Mouse (Mus musculus) CH12.LX (cell line): ENCODE data around the gene Cldn9. TPM values are rescaled to one million over a fixed set of nuclear protein-coding genes. Genes with fewer than 3 reads are reported as not detected.

Source experiments
- DNase-seq: peaks from one replicate; pipeline ENCODE4 v3.0.0-alpha.2; 2013; ENCODE audit errors: extremely low read depth
- H3K27ac ChIP-seq: 2 replicates; pipeline ENCODE4 v1.5.1; 2012; ENCODE audit warnings: low read depth, mild to moderate bottlenecking, control low read depth, moderate library complexity; ENCODE audit not compliant: insufficient read depth
- H3K27me3 ChIP-seq: replicated peaks from 2 replicates; pipeline ENCODE3; 2012; ENCODE audit warnings: inconsistent platforms
- H3K36me3 ChIP-seq, 2 experiments: replicated peaks in 1 of 2; 2 replicates each; pipeline versions ENCODE3 to v1.6.1; 2012; ENCODE audit warnings: inconsistent platforms in 1 of 2, low read length in 1 of 2, mild to moderate bottlenecking in 1 of 2, mixed read lengths in 1 of 2, moderate library complexity in 1 of 2; ENCODE audit not compliant: control insufficient read depth in 1 of 2, insufficient read depth in 1 of 2
- H3K4me1 ChIP-seq, 2 experiments: 2 replicates each; pipeline ENCODE4 v1.6.1; 2012; ENCODE audit warnings: inconsistent platforms in 1 of 2, moderate library complexity in 1 of 2; ENCODE audit not compliant: insufficient read depth in 2 of 2, control insufficient read depth in 1 of 2
- H3K4me2 ChIP-seq: 2 replicates; pipeline ENCODE4 v1.6.1; 2012; ENCODE audit warnings: low read depth, mild to moderate bottlenecking, control low read depth; ENCODE audit not compliant: poor library complexity, insufficient read depth, severe bottlenecking
- H3K4me3 ChIP-seq, 3 experiments: fragments of 150-350 bp in 1 of 3; sonication (generic) in 1 of 3; replicated peaks in 1 of 3; 2 replicates each; pipeline versions ENCODE3 to v1.5.1; 2011 to 2012; ENCODE audit warnings: low read depth in 2 of 3, low read length in 2 of 3, mild to moderate bottlenecking in 2 of 3, moderate library complexity in 2 of 3, control low read depth in 1 of 3, improper control_type of control experiment in 1 of 3, inconsistent platforms in 1 of 3, mixed read lengths in 1 of 3; ENCODE audit not compliant: poor library complexity in 1 of 3
- H3K79me2 ChIP-seq: replicated peaks from 2 replicates; pipeline ENCODE4 v1.6.1; 2012; ENCODE audit warnings: mild to moderate bottlenecking, moderate library complexity; ENCODE audit not compliant: control insufficient read depth, poor library complexity, insufficient read depth, severe bottlenecking; ENCODE audit errors: extremely low read depth
- H3K9ac ChIP-seq: 2 replicates; pipeline ENCODE4 v1.6.1; 2012; ENCODE audit warnings: low read depth, mild to moderate bottlenecking, control low read depth, moderate library complexity; ENCODE audit not compliant: insufficient read depth
- H3K9me3 ChIP-seq: replicated peaks from 2 replicates; pipeline ENCODE3; 2012; ENCODE audit warnings: low read length, inconsistent platforms, mixed read lengths
- BHLHE40 ChIP-seq: IDR thresholded peaks from 2 replicates; pipeline ENCODE4 v1.6.1; 2011; ENCODE audit warnings: mild to moderate bottlenecking, low read depth, low read length, improper control_type of control experiment
- CHD1 ChIP-seq: IDR thresholded peaks from 2 replicates; pipeline ENCODE4 v1.6.1; 2012; ENCODE audit warnings: low read depth, low read length, improper control_type of control experiment, inconsistent platforms
- CTCF ChIP-seq, 2 experiments: IDR thresholded peaks in 1 of 2; conservative IDR thresholded peaks in 1 of 2; 2 replicates each; pipeline ENCODE4 v1.5.1; 2011 to 2012; ENCODE audit warnings: low read depth in 2 of 2, low read length in 2 of 2, improper control_type of control experiment in 1 of 2, inconsistent platforms in 1 of 2, mild to moderate bottlenecking in 1 of 2, moderate library complexity in 1 of 2
- E2F4 ChIP-seq: IDR thresholded peaks from 2 replicates; pipeline ENCODE4 v1.6.1; 2011; ENCODE audit warnings: low read depth, low read length, improper control_type of control experiment; ENCODE audit not compliant: insufficient replicate concordance
- ELF1 ChIP-seq: IDR thresholded peaks from 2 replicates; pipeline ENCODE4 v1.6.1; 2014; ENCODE audit warnings: low read depth, mild to moderate bottlenecking, inconsistent platforms, low read length, improper control_type of control experiment
- EP300 ChIP-seq: IDR thresholded peaks from 2 replicates; pipeline ENCODE4 v1.6.1; 2011; ENCODE audit warnings: low read length, improper control_type of control experiment
- ETS1 ChIP-seq: conservative IDR thresholded peaks from 2 replicates; pipeline ENCODE4 v1.6.1; 2012; ENCODE audit warnings: low read depth, mild to moderate bottlenecking, inconsistent platforms, low read length, improper control_type of control experiment, moderate library complexity
- GABPA ChIP-seq: IDR thresholded peaks from 2 replicates; pipeline ENCODE4 v1.6.1; 2012; ENCODE audit warnings: low read depth, low read length, improper control_type of control experiment, inconsistent platforms; ENCODE audit not compliant: insufficient replicate concordance
- HCFC1 ChIP-seq: IDR thresholded peaks from 2 replicates; pipeline ENCODE4 v1.6.1; 2012; ENCODE audit warnings: low read depth, mild to moderate bottlenecking, inconsistent platforms, low read length, improper control_type of control experiment
- IRF4 ChIP-seq: IDR thresholded peaks from 2 replicates; pipeline ENCODE4 v1.6.1; 2014; ENCODE audit warnings: low read depth, mild to moderate bottlenecking, inconsistent platforms, low read length, improper control_type of control experiment
- JUND ChIP-seq: conservative IDR thresholded peaks from 2 replicates; pipeline ENCODE4 v1.6.1; 2011; ENCODE audit warnings: low read depth, low read length, improper control_type of control experiment
- MXI1 ChIP-seq: IDR thresholded peaks from 2 replicates; pipeline ENCODE4 v1.6.1; 2011; ENCODE audit warnings: mild to moderate bottlenecking, low read depth, low read length, improper control_type of control experiment
- MYC ChIP-seq: IDR thresholded peaks from 2 replicates; pipeline ENCODE4 v1.6.1; 2011; ENCODE audit warnings: low read depth, mild to moderate bottlenecking, improper control_type of control experiment, low read length
- NRF1 ChIP-seq: IDR thresholded peaks from 2 replicates; pipeline ENCODE4 v1.6.1; 2014; ENCODE audit warnings: low read depth, mild to moderate bottlenecking, inconsistent platforms, low read length, improper control_type of control experiment, moderate library complexity
- POLR2A ChIP-seq: IDR thresholded peaks from 2 replicates; pipeline ENCODE4 v1.6.1; 2011; ENCODE audit warnings: low read depth, mild to moderate bottlenecking, improper control_type of control experiment, low read length
- RAD21 ChIP-seq: IDR thresholded peaks from 2 replicates; pipeline ENCODE4 v1.6.1; 2011; ENCODE audit warnings: low read depth, mild to moderate bottlenecking, low read length, improper control_type of control experiment, moderate library complexity
- RCOR1 ChIP-seq: conservative IDR thresholded peaks from 2 replicates; pipeline ENCODE4 v1.6.1; 2012; ENCODE audit warnings: low read depth, mild to moderate bottlenecking, inconsistent platforms, low read length, improper control_type of control experiment
- SIN3A ChIP-seq: IDR thresholded peaks from 2 replicates; pipeline ENCODE4 v1.6.1; 2012; ENCODE audit warnings: low read length, improper control_type of control experiment, inconsistent platforms
- SMC3 ChIP-seq: IDR thresholded peaks from 2 replicates; pipeline ENCODE4 v1.6.1; 2011; ENCODE audit warnings: low read depth, low read length, improper control_type of control experiment
- TBP ChIP-seq: conservative IDR thresholded peaks from 2 replicates; pipeline ENCODE4 v1.6.1; 2011; ENCODE audit warnings: low read depth, low read length, improper control_type of control experiment
- TCF12 ChIP-seq: IDR thresholded peaks from 2 replicates; pipeline ENCODE4 v1.6.1; 2014; ENCODE audit warnings: low read depth, mild to moderate bottlenecking, inconsistent platforms, low read length, improper control_type of control experiment
- USF1 ChIP-seq: IDR thresholded peaks from 2 replicates; pipeline ENCODE4 v1.6.1; 2014; ENCODE audit warnings: low read depth, mild to moderate bottlenecking, inconsistent platforms, low read length, improper control_type of control experiment
- ZC3H11A ChIP-seq: IDR thresholded peaks from 2 replicates; pipeline ENCODE4 v1.6.1; 2012; ENCODE audit warnings: low read depth, mild to moderate bottlenecking, inconsistent platforms, low read length, improper control_type of control experiment
- ZKSCAN1 ChIP-seq: IDR thresholded peaks from 2 replicates; pipeline ENCODE4 v1.6.1; 2012; ENCODE audit warnings: low read depth, inconsistent platforms, low read length, improper control_type of control experiment, borderline replicate concordance
- ZNF384 ChIP-seq: IDR thresholded peaks from 2 replicates; pipeline ENCODE4 v1.6.1; 2012; ENCODE audit warnings: low read depth, low read length, improper control_type of control experiment, inconsistent platforms
- dilution Hi-C: fragments of 300-500 bp; cut with MboI; formaldehyde crosslinking; loops from 2 replicates; pipeline ENCODE4 v1.14.3; 2020; ENCODE audit warnings: low sequenced_read_pairs; ENCODE audit not compliant: extremely low pct_unique_long_range_greater_than_20kb, extremely low pct_ligation_motif_present
- in situ Hi-C: fragments of 300-500 bp; cut with MboI; formaldehyde crosslinking; loops from 3 replicates; pipeline ENCODE4 v1.14.3; 2019; ENCODE audit warnings: low sequenced_read_pairs, low pct_ligation_motif_present, low pct_unique_long_range_greater_than_20kb, mixed read lengths
- polyA plus RNA-seq: library from polyadenylated mRNA; unstranded; fragments of >175 nt; gene quantifications from 2 replicates; pipeline ENCODE4 v1.2.1, GENCODE M21; 2012; ENCODE audit warnings: low read depth; ENCODE audit not compliant: insufficient read length
- total RNA-seq, 2 experiments: library from RNA; depleted of rRNA; stranded (reverse); fragments of 300-350 nt in 1 of 2; fragments of >200 nt in 1 of 2; gene quantifications; 2 replicates each; pipeline ENCODE4 v1.2.3; 2012 to 2014

Cldn9 gene
- total and polyA plus RNA-seq, 3 experiments = not detected

GRCm38 (mm10) chr17:23682530-23682929 lies 1.3 kb downstream of the Cldn9 start:
- Histone ChIP-seq H3K27me3 (peaks cover 80% of the 10 kb centered on the region), H3K4me2 (no peak overlapping the region), H3K9ac (no peak overlapping the region), H3K27ac (no peak overlapping the region), H3K4me1 (peaks cover 12 to 17% of the 10 kb centered on the region in 2 experiments; a peak in 3 of 4 replicates), H3K36me3 (no peaks in the 10 kb centered on the region), H3K79me2 (no peaks in the 10 kb centered on the region), H3K4me3 (no peak overlapping the region), H3K9me3 (no peaks in the 10 kb centered on the region)
- in situ Hi-C loops = no loop called here
- TF ChIP-seq USF1 (no peak), ETS1 (no peak), RCOR1 (no peak), IRF4 (no peak), ELF1 (no peak), NRF1 (no peak), CTCF (conservative IDR thresholded peaks at IDR 0.05 in 1 of 2, IDR thresholded peaks at IDR 0.05 in 1 of 2; ENCODE audit: low read depth in 2 of 2, low read length in 2 of 2) (no peak), CHD1 (no peak), JUND (no peak), ZNF384 (no peak), EP300 (no peak), TCF12 (no peak), BHLHE40 (no peak), TBP (no peak), SMC3 (no peak), ZKSCAN1 (no peak), GABPA (no peak), RAD21 (no peak), ZC3H11A (no peak)
- dilution Hi-C loops = no loop called here
- DNase-seq = no peak

- no peak for DNase-seq
- no peaks in the 10 kb centered on the region for H3K79me2 ChIP-seq
- no peak for TF ChIP-seq HCFC1
- no peak for TF ChIP-seq SIN3A
- TF ChIP-seq MXI1 = no peak
- TF ChIP-seq E2F4 = no peak
- no peak for TF ChIP-seq POLR2A
- no peak for TF ChIP-seq JUND
- TF ChIP-seq MYC = no peak
- no peak overlapping the region for H3K9ac ChIP-seq
- H3K27ac ChIP-seq = no peak overlapping the region
- in situ Hi-C loops (no loop called here), dilution Hi-C loops (no loop called here)
- no peaks in the 10 kb centered on the region for H3K9me3 ChIP-seq
- H3K36me3 ChIP-seq = no peaks in the 10 kb centered on the region
- peaks cover 82% of the 10 kb centered on the region for H3K27me3 ChIP-seq
- H3K4me2 ChIP-seq = no peak overlapping the region
- no peak overlapping the region for H3K4me3 ChIP-seq
- peaks cover 12 to 18% of the 10 kb centered on the region in 2 experiments; a peak in 3 of 4 replicates for H3K4me1 ChIP-seq
Measured at GRCm38 (mm10) chr17:23682092-23682491, 1.7 kb downstream of the Cldn9 start.
